Mouse (Mus musculus): ENCODE results near the gene Tvp23b. TPM values are rescaled to one million over a fixed set of nuclear protein-coding genes. Genes with fewer than 3 reads are reported as not detected.

Gene Tvp23b
- total RNA-seq, 2 experiments from 2014 or later = 23.8 to 48.3 TPM

DNA sequence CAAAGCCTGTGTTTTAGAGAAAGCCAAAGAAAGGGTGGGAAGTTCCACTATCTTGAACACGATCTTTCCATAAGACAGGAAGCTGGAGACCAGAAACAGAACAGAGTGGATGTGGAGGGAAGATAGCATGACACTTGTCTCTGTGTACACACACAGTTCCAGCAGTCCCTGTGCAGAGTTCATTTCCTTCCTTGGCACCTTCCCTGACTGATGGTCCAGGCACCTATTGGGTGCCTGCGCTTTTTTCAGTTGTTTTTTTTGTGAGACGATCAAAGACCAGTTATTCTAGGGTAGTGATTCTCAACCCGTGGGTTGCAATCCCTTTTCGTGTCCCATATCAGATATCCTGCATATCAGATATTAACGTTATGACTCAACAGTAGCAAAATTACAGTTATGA, 58.7 kb downstream of the Tvp23b start:
- ATAC-seq (replicated peaks; ENCODE audit: poor library complexity, severe bottlenecking) = no peak

GRCm38 (mm10) chr11:62938921-62939320, 59.7 kb downstream of the Tvp23b start:
- no peak for ATAC-seq (replicated peaks; ENCODE audit: poor library complexity, severe bottlenecking)

- ATAC-seq (replicated peaks; ENCODE audit: poor library complexity, severe bottlenecking) = no peak
These were observed 60.9 kb downstream of the Tvp23b start for GRCm38 (mm10) chr11:62940176-62940575.

GRCm38 (mm10) chr11:62943538-62943937, 64.3 kb downstream of the Tvp23b start:
- no peak for ATAC-seq (replicated peaks; ENCODE audit: poor library complexity, severe bottlenecking)

- no peak for ATAC-seq (replicated peaks; ENCODE audit: poor library complexity, severe bottlenecking)
These were observed 66.3 kb downstream of the Tvp23b start for GRCm38 (mm10) chr11:62945514-62945913.

GRCm38 (mm10) chr11:62949548-62949947, 70.3 kb downstream of the Tvp23b start:
- no peak for ATAC-seq (replicated peaks; ENCODE audit: poor library complexity, severe bottlenecking)

DNA sequence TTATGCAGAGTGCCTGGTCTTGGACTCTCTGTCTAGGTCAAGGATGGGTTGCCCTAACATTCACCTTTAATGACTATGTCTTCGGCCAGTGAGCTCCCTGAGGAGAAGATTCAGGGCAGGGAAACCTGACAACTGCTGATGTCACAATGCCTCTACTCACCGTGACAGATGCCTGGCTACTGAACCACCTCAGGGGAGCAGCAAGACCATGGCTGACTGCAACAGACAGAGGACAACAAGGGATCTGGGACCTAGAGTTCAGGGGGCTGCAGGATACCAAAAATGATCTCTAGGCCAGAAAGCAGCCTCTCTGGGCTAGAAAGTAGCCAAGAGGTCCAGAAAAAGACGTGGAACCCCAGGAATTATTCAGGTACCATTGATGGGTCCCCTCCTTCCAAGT, 71.8 kb downstream of the Tvp23b start, which contains the start of gene Cdrt4:
Cdrt4 (plus strand) TSS at position 182 of the 400 bp plus-strand sequence.
- no peak for ATAC-seq (replicated peaks; ENCODE audit: poor library complexity, severe bottlenecking)

GRCm38 (mm10) chr11:62954766-62955165, 75.5 kb downstream of the Tvp23b start:
- ATAC-seq (replicated peaks; ENCODE audit: poor library complexity, severe bottlenecking) = no peak

DNA sequence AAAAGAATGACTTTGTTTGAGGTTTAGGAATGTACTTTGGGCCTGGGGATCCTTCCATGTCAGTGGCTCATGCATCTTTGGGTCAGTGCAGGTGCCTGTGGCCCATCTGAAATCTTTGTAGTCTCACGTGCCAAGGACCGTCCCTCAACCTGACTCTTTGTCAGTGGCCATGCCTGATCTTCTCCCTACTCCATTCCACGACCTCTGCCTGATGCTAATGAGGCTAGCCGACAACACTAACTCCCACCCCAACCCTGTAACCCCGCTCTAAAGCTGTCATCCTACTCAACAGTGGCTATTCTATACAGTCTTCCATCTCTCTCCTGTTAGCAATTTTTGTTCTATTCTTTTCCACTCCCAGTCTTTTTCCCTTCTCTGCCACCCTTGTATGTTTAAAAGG, 75.9 kb downstream of the Tvp23b start:
- ATAC-seq (replicated peaks; ENCODE audit: poor library complexity, severe bottlenecking) = no peak

- no peak for ATAC-seq (replicated peaks; ENCODE audit: poor library complexity, severe bottlenecking)
These were observed 76.5 kb downstream of the Tvp23b start for GRCm38 (mm10) chr11:62955776-62956175.

DNA sequence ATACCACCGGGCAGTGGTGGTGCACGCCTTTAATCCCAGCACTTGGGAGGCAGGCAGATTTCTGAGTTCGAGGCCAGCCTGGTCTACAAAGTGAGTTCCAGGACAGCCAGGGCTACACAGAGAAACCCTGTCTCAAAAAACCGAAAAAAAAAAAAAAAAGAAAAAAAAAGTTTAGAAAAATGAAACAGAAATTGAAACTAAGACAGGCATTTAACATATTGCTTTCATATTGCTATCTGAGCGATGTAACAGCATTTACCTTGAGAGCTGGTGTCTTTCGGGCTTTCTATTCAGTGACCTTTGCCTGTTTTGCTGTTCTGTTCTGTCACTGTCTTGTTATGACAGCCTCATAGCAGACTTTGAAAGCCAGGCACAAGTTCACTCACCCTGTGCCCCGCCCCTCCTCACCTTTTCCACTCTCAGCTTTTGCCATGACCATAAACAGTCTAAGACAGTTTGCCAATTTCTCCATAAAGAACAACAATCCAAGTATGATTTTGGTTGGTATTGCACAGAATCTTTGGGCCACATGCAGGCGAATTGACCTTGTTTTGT, 78.4 kb downstream of the Tvp23b start:
- no peak for ATAC-seq (replicated peaks; ENCODE audit: poor library complexity, severe bottlenecking)

- no peak for ATAC-seq (replicated peaks; ENCODE audit: poor library complexity, severe bottlenecking)
These were observed 84.0 kb downstream of the Tvp23b start for GRCm38 (mm10) chr11:62963292-62963691.

GRCm38 (mm10) chr11:62966424-62966764, 87.1 kb downstream of the Tvp23b start:
- no peak for ATAC-seq (replicated peaks; ENCODE audit: poor library complexity, severe bottlenecking)

Other genes starting within 250 kb of the Tvp23b start
- gene Lrrc75a, start 230.9 kb upstream of the Tvp23b start, total RNA-seq (2014; fragmentation: Nextera tagmentation) = 5.7 TPM in 2 replicates
- gene Lrrc75a, start 230.9 kb upstream of the Tvp23b start, total RNA-seq (2017) = 3.6 and 5.4 TPM in 2 replicates
- gene Mmgt2, start 230.8 kb upstream of the Tvp23b start, total RNA-seq (2014; fragmentation: Nextera tagmentation) = 16.7 and 34.1 TPM in 2 replicates
- 15.9 and 23.7 TPM in 2 replicates for gene Mmgt2, start 230.8 kb upstream of the Tvp23b start, total RNA-seq (2017)
- 1.1 and 2.5 TPM in 2 replicates for gene Zfp287, start 147.6 kb upstream of the Tvp23b start, total RNA-seq (2014; fragmentation: Nextera tagmentation)
- gene Zfp287, start 147.6 kb upstream of the Tvp23b start, total RNA-seq (2017) = 0.56 and 1.9 TPM in 2 replicates
- not detected in 2 replicates for gene Gm10428, start 126.4 kb upstream of the Tvp23b start, total RNA-seq (2014; fragmentation: Nextera tagmentation)
- gene Gm10428, start 126.4 kb upstream of the Tvp23b start, total RNA-seq (2017) = not detected in 2 replicates
- gene Zfp286, start 90.0 kb upstream of the Tvp23b start, total RNA-seq (2014; fragmentation: Nextera tagmentation) = 3.2 and 7.5 TPM in 2 replicates
- gene Zfp286, start 90.0 kb upstream of the Tvp23b start, total RNA-seq (2017) = 2.4 and 2.8 TPM in 2 replicates
- 12.2 and 29.7 TPM in 2 replicates for gene Trim16, start 59.2 kb upstream of the Tvp23b start, total RNA-seq (2014; fragmentation: Nextera tagmentation)
- gene Trim16, start 59.2 kb upstream of the Tvp23b start, total RNA-seq (2017) = 19.3 and 22.9 TPM in 2 replicates
- gene Fbxw10, start 32.4 kb upstream of the Tvp23b start, total RNA-seq (2014; fragmentation: Nextera tagmentation) = 2.5 and 4.9 TPM in 2 replicates
- 4.7 and 6.7 TPM in 2 replicates for gene Fbxw10, start 32.4 kb upstream of the Tvp23b start, total RNA-seq (2017)
- not detected in 2 replicates for gene Cdrt4, start 71.7 kb downstream of the Tvp23b start, total RNA-seq (2014; fragmentation: Nextera tagmentation)
- gene Cdrt4, start 71.7 kb downstream of the Tvp23b start, total RNA-seq (2017) = not detected in 2 replicates
- not detected in 2 replicates for gene Tekt3, start 182.2 kb downstream of the Tvp23b start, total RNA-seq (2014; fragmentation: Nextera tagmentation)
- not detected in 2 replicates for gene Tekt3, start 182.2 kb downstream of the Tvp23b start, total RNA-seq (2017)
- gene Pmp22, start 249.5 kb downstream of the Tvp23b start, total RNA-seq (2014; fragmentation: Nextera tagmentation) = not detected in 2 replicates
- gene Pmp22, start 249.5 kb downstream of the Tvp23b start, total RNA-seq (2017) = not detected in 2 replicates